Mouse (Mus musculus) spleen, adult 2 months (tissue): ENCODE data around the gene Zc2hc1b. TPM values are rescaled to one million over a fixed set of nuclear protein-coding genes. Genes with fewer than 3 reads are reported as not detected.

Experiments
- DNase-seq, 2 experiments: peaks; one replicate each; pipeline versions ENCODE4 v3.0.0 to v3.0.0-alpha.2; 2012 to 2021; ENCODE audit warnings: low spot score in 2 of 2, low read depth in 1 of 2
- H3K27ac ChIP-seq: fragments of 200-500 bp; 2 replicates; pipeline ENCODE4 v1.5.1; 2012; ENCODE audit warnings: low read length, inconsistent platforms; ENCODE audit not compliant: insufficient read depth
- H3K27me3 ChIP-seq: fragments of 200-500 bp; 2 replicates; pipeline ENCODE4 v1.6.1; 2012; ENCODE audit warnings: mild to moderate bottlenecking, moderate library complexity, low read length, inconsistent platforms; ENCODE audit not compliant: control insufficient read depth, insufficient read depth
- H3K36me3 ChIP-seq: fragments of 200-500 bp; 2 replicates; pipeline ENCODE4 v1.6.1; 2012; ENCODE audit warnings: mild to moderate bottlenecking, low read length, inconsistent platforms; ENCODE audit not compliant: control insufficient read depth, insufficient read depth
- H3K4me1 ChIP-seq: fragments of 200-500 bp; 2 replicates; pipeline ENCODE4 v1.6.1; 2011; ENCODE audit warnings: inconsistent platforms; ENCODE audit not compliant: control insufficient read depth, insufficient read depth, insufficient read length
- H3K4me3 ChIP-seq: fragments of 200-500 bp; 2 replicates; pipeline ENCODE4 v1.5.1; 2011; ENCODE audit warnings: mild to moderate bottlenecking, inconsistent platforms; ENCODE audit not compliant: insufficient read depth, insufficient read length; ENCODE audit errors: extremely low read depth
- CTCF ChIP-seq: fragments of 200-500 bp; IDR thresholded peaks from 2 replicates; pipeline ENCODE4 v1.5.1; 2011; ENCODE audit warnings: mild to moderate bottlenecking, inconsistent platforms; ENCODE audit not compliant: insufficient read depth, insufficient read length, insufficient replicate concordance; ENCODE audit errors: extremely low read depth
- POLR2A ChIP-seq: fragments of 200-500 bp; IDR thresholded peaks from 2 replicates; pipeline ENCODE4 v1.6.1; 2011; ENCODE audit warnings: low read depth, low read length, inconsistent platforms
- WGBS: fragments of 180-500 bp; shearing (Covaris S2); methylation state at CpG from one replicate; pipeline ENCODE4 v1.1.7; 2018; 5-methylcytosine and 5-hydroxymethylcytosine counted together
- polyA plus RNA-seq: library from polyadenylated mRNA; depleted of rRNA; stranded (reverse); fragments of >200 nt; gene quantifications from 2 replicates; pipeline ENCODE4 v1.2.3, GENCODE M21; 2012

Zc2hc1b gene
- polyA plus RNA-seq, 1 experiment: not detected

DNA sequence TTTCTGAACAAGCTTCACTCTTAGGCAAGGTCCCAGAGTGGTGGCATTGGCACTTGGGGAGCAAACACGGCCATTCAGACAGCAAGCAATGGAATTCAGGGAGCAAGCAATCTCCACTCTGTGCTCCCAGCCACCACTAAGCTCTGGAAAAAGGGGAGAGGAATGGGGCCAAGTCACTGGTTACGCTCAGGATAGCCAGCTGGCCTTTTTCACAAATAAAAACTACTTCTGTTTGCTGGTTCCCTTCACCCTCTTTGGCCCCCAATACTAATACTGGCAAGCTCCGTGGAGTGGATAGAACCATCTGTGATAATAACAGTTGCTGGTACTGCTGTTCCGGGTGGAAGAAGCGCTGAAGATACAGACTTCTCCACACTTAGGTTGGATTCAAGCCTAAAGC lies 26.5 kb downstream of the Zc2hc1b start:
- Histone ChIP-seq H3K36me3 (no peaks in the 10 kb centered on the region), H3K27me3 (no peaks in the 10 kb centered on the region), H3K4me3 (no peak overlapping the region), H3K27ac (no peak overlapping the region), H3K4me1 (no peaks in the 10 kb centered on the region)
- DNase-seq: no peak
- 87% methylated on average over 5 of the region's 5 CpGs for WGBS
- no peak for TF ChIP-seq POLR2A
- TF ChIP-seq CTCF: no peak

DNA sequence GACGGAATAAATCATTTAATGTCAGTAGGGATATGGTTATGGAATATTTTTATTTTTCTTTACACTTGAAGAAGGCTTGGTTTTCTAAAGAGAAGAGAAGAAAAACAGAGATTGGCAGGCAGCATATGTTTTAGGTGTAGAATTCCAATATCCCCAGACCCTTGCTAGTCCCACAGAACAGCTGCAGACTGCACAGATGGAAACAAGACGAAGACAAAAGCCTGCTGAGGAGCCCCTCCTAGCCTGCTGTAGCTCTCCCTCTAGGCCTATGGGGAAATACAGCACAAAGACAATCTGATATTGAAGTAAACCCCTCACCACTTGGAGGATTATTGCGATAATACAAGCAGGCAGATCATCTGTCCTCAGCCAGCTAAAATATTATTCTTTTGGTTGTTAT lies 27.4 kb downstream of the Zc2hc1b start:
- DNase-seq: no peak
- 89% methylated on average over 3 of the region's 3 CpGs for WGBS
- Histone ChIP-seq H3K4me1 (no peaks in the 10 kb centered on the region), H3K27ac (no peak overlapping the region), H3K36me3 (no peaks in the 10 kb centered on the region), H3K27me3 (no peaks in the 10 kb centered on the region), H3K4me3 (no peak overlapping the region)
- TF ChIP-seq POLR2A: no peak
- TF ChIP-seq CTCF: no peak

DNA sequence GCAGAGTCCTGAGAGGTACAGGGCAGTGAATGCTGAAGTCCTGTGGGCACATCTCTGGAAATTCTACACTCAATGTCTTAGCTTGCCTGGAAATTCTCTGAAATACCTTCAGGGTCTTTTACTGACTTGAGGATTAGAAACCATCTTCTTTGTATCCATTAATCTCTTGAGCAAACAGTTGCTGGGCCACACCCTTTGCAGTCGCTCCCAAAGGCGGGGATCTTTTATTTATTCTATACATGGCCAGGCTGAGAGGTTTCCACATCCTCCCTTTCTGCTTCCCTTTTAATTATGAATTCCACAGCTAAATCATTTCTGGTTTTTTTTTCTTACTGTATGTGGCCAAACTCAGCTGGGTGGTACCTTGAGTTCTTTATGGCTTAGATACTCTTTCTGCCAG lies 37.4 kb downstream of the Zc2hc1b start:
- Histone ChIP-seq H3K27ac (no peak overlapping the region), H3K4me3 (no peak overlapping the region), H3K27me3 (no peaks in the 10 kb centered on the region), H3K4me1 (no peaks in the 10 kb centered on the region), H3K36me3 (no peaks in the 10 kb centered on the region)
- WGBS: 90% methylated on average over 2 of the region's 2 CpGs
- no peak for DNase-seq
- TF ChIP-seq POLR2A (no peak), CTCF (no peak)

DNA sequence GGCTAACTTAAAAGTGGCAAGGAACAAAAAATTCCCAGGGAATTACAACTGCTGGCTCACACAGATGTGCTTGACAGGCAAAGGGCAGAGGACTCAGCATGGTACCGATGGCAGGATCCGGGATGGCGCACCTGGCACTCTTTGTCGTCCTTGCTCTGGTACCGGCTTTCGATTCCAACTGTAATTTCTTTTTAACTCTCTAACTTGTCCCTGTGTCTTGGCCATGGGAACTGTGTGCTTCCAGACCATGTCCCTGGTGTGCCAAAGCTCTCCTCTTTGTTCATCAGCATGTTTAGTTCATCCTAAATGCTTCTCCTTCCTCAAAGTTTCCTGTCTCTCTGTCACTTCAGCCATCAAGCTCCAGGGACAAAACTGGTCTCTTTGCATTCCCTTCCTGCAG lies 39.9 kb downstream of the Zc2hc1b start:
- Histone ChIP-seq H3K4me3 (no peak overlapping the region), H3K27ac (no peak overlapping the region), H3K4me1 (no peaks in the 10 kb centered on the region), H3K27me3 (no peaks in the 10 kb centered on the region), H3K36me3 (no peaks in the 10 kb centered on the region)
- TF ChIP-seq CTCF: no peak
- no peak for TF ChIP-seq POLR2A
- DNase-seq: no peak
- WGBS: 96% methylated on average over 6 of the region's 6 CpGs

DNA sequence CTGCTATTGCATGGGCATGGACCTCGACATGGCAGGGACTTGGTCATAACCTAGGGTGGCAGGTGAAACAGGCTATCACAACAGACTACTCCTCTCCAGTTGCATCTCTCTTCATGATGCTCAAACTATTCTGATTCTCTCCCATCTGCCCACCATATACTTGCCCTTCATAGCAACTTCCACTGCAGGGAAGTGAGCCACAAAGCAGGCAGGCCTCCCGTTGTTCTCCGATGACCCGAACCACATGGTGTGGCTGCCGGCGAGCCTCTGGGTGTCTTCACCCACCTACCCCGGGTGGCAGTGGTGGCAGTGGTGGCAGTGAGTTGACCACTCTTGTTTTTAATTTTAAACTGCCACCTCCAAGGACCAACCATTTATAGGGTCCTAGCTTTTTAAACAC lies 42.1 kb downstream of the Zc2hc1b start:
- H3K4me1 ChIP-seq: no peaks in the 10 kb centered on the region
- TF ChIP-seq POLR2A: no peak
- TF ChIP-seq CTCF: no peak
- WGBS: 92% methylated on average over 7 of the region's 7 CpGs
- no peak overlapping the region for H3K4me3 ChIP-seq
- no peaks in the 10 kb centered on the region for H3K27me3 ChIP-seq
- no peak for DNase-seq
- H3K27ac ChIP-seq: no peak overlapping the region
- no peaks in the 10 kb centered on the region for H3K36me3 ChIP-seq

DNA sequence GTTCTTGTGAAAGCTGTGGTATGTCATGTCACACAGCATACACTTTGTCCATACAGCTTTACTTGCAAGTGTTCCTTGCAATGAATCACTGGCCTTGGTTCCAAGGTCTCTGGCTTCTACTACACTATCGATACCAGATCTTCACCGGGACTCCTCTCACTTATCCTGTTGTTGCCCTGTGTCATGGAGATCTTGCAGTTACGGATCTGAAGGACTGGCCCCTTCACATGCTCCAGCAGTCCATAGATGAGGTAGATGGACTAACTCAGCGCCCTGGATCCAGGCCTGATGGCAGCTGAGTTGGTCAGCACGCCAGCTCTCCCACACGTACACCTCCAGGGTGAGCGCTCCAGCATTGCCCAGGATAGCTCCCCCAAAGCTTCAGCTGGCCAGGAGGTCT lies 42.5 kb downstream of the Zc2hc1b start:
- TF ChIP-seq CTCF (no peak), POLR2A (no peak)
- Histone ChIP-seq H3K27me3 (no peaks in the 10 kb centered on the region), H3K4me3 (no peak overlapping the region), H3K27ac (no peak overlapping the region), H3K36me3 (no peaks in the 10 kb centered on the region), H3K4me1 (no peaks in the 10 kb centered on the region)
- no peak for DNase-seq
- 91% methylated on average over 7 of the region's 7 CpGs for WGBS

DNA sequence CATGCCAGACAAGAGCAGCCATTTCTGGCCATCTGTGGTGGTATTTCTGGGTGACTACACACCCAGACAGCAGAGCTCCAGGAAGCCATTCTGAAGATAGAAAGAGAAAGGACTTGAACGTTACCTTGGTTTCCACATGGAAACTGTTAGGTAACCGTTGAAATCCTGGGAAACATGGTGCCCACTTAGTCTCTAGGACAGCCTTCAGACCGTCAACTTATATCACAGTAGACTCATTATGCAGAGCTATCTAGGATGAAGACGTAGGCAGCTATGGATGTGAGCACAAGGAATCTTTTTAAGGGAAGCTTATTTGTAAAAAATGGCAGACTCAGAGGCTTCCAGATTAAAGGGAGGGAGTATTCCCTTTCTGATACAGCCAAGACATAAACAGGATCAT lies 44.0 kb downstream of the Zc2hc1b start:
- H3K36me3 ChIP-seq: no peaks in the 10 kb centered on the region
- no peak overlapping the region for H3K27ac ChIP-seq
- no peak overlapping the region for H3K4me3 ChIP-seq
- no peak for DNase-seq
- no peak for TF ChIP-seq CTCF
- TF ChIP-seq POLR2A: no peak
- no peaks in the 10 kb centered on the region for H3K27me3 ChIP-seq
- WGBS: 90% methylated on average over 4 of the region's 4 CpGs
- no peaks in the 10 kb centered on the region for H3K4me1 ChIP-seq
